In the genomic region with DNA sequence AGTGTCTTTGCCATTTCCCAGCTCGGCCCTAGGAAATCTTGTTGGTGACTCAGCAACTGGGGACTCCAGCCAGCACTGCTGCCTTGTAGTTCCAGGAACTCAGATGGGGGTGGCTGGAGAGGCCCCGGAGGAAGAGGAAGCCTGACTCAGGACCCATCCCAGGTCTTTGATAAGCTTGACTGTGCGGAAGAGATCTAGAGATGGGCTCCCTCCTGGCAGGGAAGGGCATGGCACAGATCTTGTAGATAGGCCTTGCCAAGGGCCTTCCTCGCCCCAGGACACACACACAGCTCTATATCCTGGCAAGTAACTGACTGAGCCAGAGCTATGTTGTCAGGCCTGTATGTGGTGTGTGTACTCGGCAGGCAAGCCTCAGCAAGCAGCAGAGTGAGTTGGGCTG, we compare ENCODE assay signal across 8 mouse cellular contexts. TPM values are rescaled to one million over a fixed set of nuclear protein-coding genes. Genes with fewer than 3 reads are reported as not detected.
DNase-seq lines count a peak whose midpoint lies in the region; ATAC-seq lines count a peak whose summit lies in the region.

No protein-coding gene starts in this region.

- ATAC-seq in forebrain, embryonic 12.5 days (ENCODE audit: low FRiP score), result no peak
- ATAC-seq in intestine, embryonic 15.5 days, result peak; percentile 44
- ATAC-seq in forebrain, embryonic 11.5 days (replicated peaks; ENCODE audit: low FRiP score), result no peak
- ATAC-seq in hindbrain, embryonic 14.5 days (ENCODE audit: low FRiP score), result no peak

- H3K4me2 ChIP-seq in forebrain, embryonic 12.5 days, result no peak overlapping the region
- no peak overlapping the region for H3K4me2 ChIP-seq in intestine, embryonic 15.5 days (replicated peaks)
- H3K4me2 ChIP-seq in forebrain, embryonic 11.5 days (ENCODE audit: low read depth, low read length, severe bottlenecking), result no peak overlapping the region
- H3K4me2 ChIP-seq in hindbrain, embryonic 14.5 days (replicated peaks), result no peak overlapping the region

- H3K9me3 ChIP-seq in forebrain, embryonic 10.5 days, result no peaks in the 10 kb centered on the region
- H3K9me3 ChIP-seq in forebrain, embryonic 12.5 days, result no peaks in the 10 kb centered on the region
- H3K9me3 ChIP-seq in intestine, embryonic 15.5 days, result no peaks in the 10 kb centered on the region
- no peaks in the 10 kb centered on the region for H3K9me3 ChIP-seq in forebrain, embryonic 11.5 days (ENCODE audit: control insufficient read depth, low read length)
- no peaks in the 10 kb centered on the region for H3K9me3 ChIP-seq in hindbrain, embryonic 14.5 days (ENCODE audit: control insufficient read depth, low read length)

- H3K9ac ChIP-seq in forebrain, embryonic 12.5 days, result no peak overlapping the region
- H3K9ac ChIP-seq in intestine, embryonic 15.5 days, result no peak overlapping the region
- H3K9ac ChIP-seq in forebrain, embryonic 11.5 days (ENCODE audit: low read length), result no peak overlapping the region
- H3K9ac ChIP-seq in hindbrain, embryonic 14.5 days, result no peak overlapping the region

- H3K27me3 ChIP-seq in forebrain, embryonic 10.5 days (ENCODE audit: poor library complexity, severe bottlenecking), result no peaks in the 10 kb centered on the region
- H3K27me3 ChIP-seq in forebrain, embryonic 12.5 days, result no peaks in the 10 kb centered on the region
- H3K27me3 ChIP-seq in intestine, embryonic 15.5 days (replicated peaks), result no peaks in the 10 kb centered on the region
- H3K27me3 ChIP-seq in forebrain, embryonic 11.5 days (ENCODE audit: control insufficient read depth, insufficient read depth, low read length), result no peaks in the 10 kb centered on the region
- no peaks in the 10 kb centered on the region for H3K27me3 ChIP-seq in hindbrain, embryonic 14.5 days (ENCODE audit: control insufficient read depth, insufficient read depth, low read length)

- WGBS in forebrain, embryonic 10.5 days, result 82% methylated on average over 5 of the region's 5 CpGs
- WGBS in forebrain, embryonic 12.5 days, result 77% methylated on average over 5 of the region's 5 CpGs
- WGBS in intestine, embryonic 15.5 days, result 54% methylated on average over 5 of the region's 5 CpGs
- 79% methylated on average over 5 of the region's 5 CpGs for WGBS in forebrain, embryonic 11.5 days
- WGBS in hindbrain, embryonic 14.5 days, result 87% methylated on average over 5 of the region's 5 CpGs

- DNase-seq in forebrain, embryonic 10.5 days (ENCODE audit: extremely low spot score, low spot score), result no peak
- DNase-seq in right cerebral cortex, postnatal 25 days, result peak; percentile 25
- no peak for DNase-seq in right cerebral cortex, postnatal 4 days
- peak; percentile 70 to 73 for DNase-seq in urinary bladder, postnatal 36 days (ENCODE audit: low spot score in 2 of 2)
- DNase-seq in forebrain, embryonic 11.5 days (ENCODE audit: low spot score), result no peak
- no peak for DNase-seq in hindbrain, embryonic 14.5 days (ENCODE audit: low spot score)

- H3K36me3 ChIP-seq in forebrain, embryonic 10.5 days (replicated peaks), result no peaks in the 10 kb centered on the region
- H3K36me3 ChIP-seq in forebrain, embryonic 12.5 days (replicated peaks), result no peaks in the 10 kb centered on the region
- no peaks in the 10 kb centered on the region for H3K36me3 ChIP-seq in intestine, embryonic 15.5 days
- H3K36me3 ChIP-seq in forebrain, embryonic 11.5 days (ENCODE audit: control insufficient read depth, insufficient read depth, low read length), result no peaks in the 10 kb centered on the region
- H3K36me3 ChIP-seq in hindbrain, embryonic 14.5 days (replicated peaks; ENCODE audit: control insufficient read depth, insufficient read depth), result no peaks in the 10 kb centered on the region

- peaks cover 10% of the 10 kb centered on the region; the same call in 1 of the 2 replicates for H3K4me1 ChIP-seq in forebrain, embryonic 10.5 days
- no peaks in the 10 kb centered on the region for H3K4me1 ChIP-seq in forebrain, embryonic 12.5 days
- peaks cover 27% of the 10 kb centered on the region for H3K4me1 ChIP-seq in intestine, embryonic 15.5 days (replicated peaks)
- no peaks in the 10 kb centered on the region for H3K4me1 ChIP-seq in forebrain, embryonic 11.5 days (replicated peaks; ENCODE audit: control insufficient read depth, insufficient read depth, low read length)
- H3K4me1 ChIP-seq in hindbrain, embryonic 14.5 days (replicated peaks; ENCODE audit: control insufficient read depth, insufficient read depth, low read length), result no peaks in the 10 kb centered on the region

- no peak overlapping the region for H3K4me3 ChIP-seq in forebrain, embryonic 10.5 days
- H3K4me3 ChIP-seq in forebrain, embryonic 12.5 days (replicated peaks), result no peak overlapping the region
- H3K4me3 ChIP-seq in intestine, embryonic 15.5 days (replicated peaks), result no peak overlapping the region
- H3K4me3 ChIP-seq in forebrain, embryonic 11.5 days (ENCODE audit: low read depth, low read length), result no peak overlapping the region
- H3K4me3 ChIP-seq in hindbrain, embryonic 14.5 days (replicated peaks; ENCODE audit: low read length), result no peak overlapping the region

- H3K27ac ChIP-seq in forebrain, embryonic 10.5 days, result 0 out of 2 replicates have a peak overlapping the region, but pooled peaks have one; percentile 6
- no peak overlapping the region for H3K27ac ChIP-seq in forebrain, embryonic 12.5 days
- 0 out of 2 replicates have a peak overlapping the region, but pooled peaks have one; percentile 10 for H3K27ac ChIP-seq in intestine, embryonic 15.5 days
- no peak overlapping the region for H3K27ac ChIP-seq in forebrain, embryonic 11.5 days (ENCODE audit: low read depth, low read length)
- no peak overlapping the region for H3K27ac ChIP-seq in hindbrain, embryonic 14.5 days

RNA-seq across cellular contexts. Expression of gene Tgfa, which starts 24.5 kb away (rescaled TPM):
- 1.2 and 1.3 TPM in 2 replicates for polyA plus RNA-seq in forebrain, embryonic 10.5 days (2016; fragmentation: Nextera tagmentation; extraction: Ambion mirVana)
- polyA plus RNA-seq in forebrain, embryonic 12.5 days (2016; fragmentation: Nextera tagmentation; extraction: Ambion mirVana), result 3.0 and 4.3 TPM in 2 replicates
- 6.3 and 6.5 TPM in 2 replicates for polyA plus RNA-seq in intestine, embryonic 15.5 days (2015; fragmentation: Nextera tagmentation; extraction: Ambion mirVana)
- polyA plus RNA-seq in forebrain, embryonic 11.5 days (2014; fragmentation: Nextera tagmentation; extraction: Ambion mirVana), result 1.7 and 1.9 TPM in 2 replicates
- 23.1 and 27.2 TPM in 2 replicates for polyA plus RNA-seq in hindbrain, embryonic 14.5 days (2014; fragmentation: Nextera tagmentation; extraction: Ambion mirVana)

Comparison
In these comparisons a context has a peak if more than half of its experiments do, and no peak if none do; other contexts are left out.
1. DNase-seq: peak in right cerebral cortex, postnatal 25 days (single experiment) and urinary bladder, postnatal 36 days (2 of 2); none in forebrain, embryonic 10.5 days (single experiment), right cerebral cortex, postnatal 4 days (single experiment), forebrain, embryonic 11.5 days (single experiment) and hindbrain, embryonic 14.5 days (single experiment).
2. H3K27ac ChIP-seq: peak in forebrain, embryonic 10.5 days (single experiment) and intestine, embryonic 15.5 days (single experiment); none in forebrain, embryonic 12.5 days (single experiment), forebrain, embryonic 11.5 days (single experiment) and hindbrain, embryonic 14.5 days (single experiment).